Mouse (Mus musculus) CH12.LX (cell line): ENCODE data around the gene Dnajc7. TPM values are rescaled to one million over a fixed set of nuclear protein-coding genes. Genes with fewer than 3 reads are reported as not detected.

Experiments used
- DNase-seq: peaks from one replicate; pipeline ENCODE4 v3.0.0-alpha.2; 2013; ENCODE audit errors: extremely low read depth
- H3K27ac ChIP-seq: 2 replicates; pipeline ENCODE4 v1.5.1; 2012; ENCODE audit warnings: low read depth, mild to moderate bottlenecking, control low read depth, moderate library complexity; ENCODE audit not compliant: insufficient read depth
- H3K27me3 ChIP-seq: replicated peaks from 2 replicates; pipeline ENCODE3; 2012; ENCODE audit warnings: inconsistent platforms
- H3K36me3 ChIP-seq, 2 experiments: replicated peaks in 1 of 2; 2 replicates each; pipeline versions ENCODE3 to v1.6.1; 2012; ENCODE audit warnings: inconsistent platforms in 1 of 2, low read length in 1 of 2, mild to moderate bottlenecking in 1 of 2, mixed read lengths in 1 of 2, moderate library complexity in 1 of 2; ENCODE audit not compliant: control insufficient read depth in 1 of 2, insufficient read depth in 1 of 2
- H3K4me1 ChIP-seq, 2 experiments: 2 replicates each; pipeline ENCODE4 v1.6.1; 2012; ENCODE audit warnings: inconsistent platforms in 1 of 2, moderate library complexity in 1 of 2; ENCODE audit not compliant: insufficient read depth in 2 of 2, control insufficient read depth in 1 of 2
- H3K4me2 ChIP-seq: 2 replicates; pipeline ENCODE4 v1.6.1; 2012; ENCODE audit warnings: low read depth, mild to moderate bottlenecking, control low read depth; ENCODE audit not compliant: poor library complexity, insufficient read depth, severe bottlenecking
- H3K4me3 ChIP-seq, 3 experiments: fragments of 150-350 bp in 1 of 3; sonication (generic) in 1 of 3; replicated peaks in 1 of 3; 2 replicates each; pipeline versions ENCODE3 to v1.5.1; 2011 to 2012; ENCODE audit warnings: low read depth in 2 of 3, low read length in 2 of 3, mild to moderate bottlenecking in 2 of 3, moderate library complexity in 2 of 3, control low read depth in 1 of 3, improper control_type of control experiment in 1 of 3, inconsistent platforms in 1 of 3, mixed read lengths in 1 of 3; ENCODE audit not compliant: poor library complexity in 1 of 3
- H3K79me2 ChIP-seq: replicated peaks from 2 replicates; pipeline ENCODE4 v1.6.1; 2012; ENCODE audit warnings: mild to moderate bottlenecking, moderate library complexity; ENCODE audit not compliant: control insufficient read depth, poor library complexity, insufficient read depth, severe bottlenecking; ENCODE audit errors: extremely low read depth
- H3K9ac ChIP-seq: 2 replicates; pipeline ENCODE4 v1.6.1; 2012; ENCODE audit warnings: low read depth, mild to moderate bottlenecking, control low read depth, moderate library complexity; ENCODE audit not compliant: insufficient read depth
- H3K9me3 ChIP-seq: replicated peaks from 2 replicates; pipeline ENCODE3; 2012; ENCODE audit warnings: low read length, inconsistent platforms, mixed read lengths
- BHLHE40 ChIP-seq: IDR thresholded peaks from 2 replicates; pipeline ENCODE4 v1.6.1; 2011; ENCODE audit warnings: mild to moderate bottlenecking, low read depth, low read length, improper control_type of control experiment
- CTCF ChIP-seq, 2 experiments: IDR thresholded peaks in 1 of 2; conservative IDR thresholded peaks in 1 of 2; 2 replicates each; pipeline ENCODE4 v1.5.1; 2011 to 2012; ENCODE audit warnings: low read depth in 2 of 2, low read length in 2 of 2, improper control_type of control experiment in 1 of 2, inconsistent platforms in 1 of 2, mild to moderate bottlenecking in 1 of 2, moderate library complexity in 1 of 2
- ELF1 ChIP-seq: IDR thresholded peaks from 2 replicates; pipeline ENCODE4 v1.6.1; 2014; ENCODE audit warnings: low read depth, mild to moderate bottlenecking, inconsistent platforms, low read length, improper control_type of control experiment
- EP300 ChIP-seq: IDR thresholded peaks from 2 replicates; pipeline ENCODE4 v1.6.1; 2011; ENCODE audit warnings: low read length, improper control_type of control experiment
- ETS1 ChIP-seq: conservative IDR thresholded peaks from 2 replicates; pipeline ENCODE4 v1.6.1; 2012; ENCODE audit warnings: low read depth, mild to moderate bottlenecking, inconsistent platforms, low read length, improper control_type of control experiment, moderate library complexity
- IRF4 ChIP-seq: IDR thresholded peaks from 2 replicates; pipeline ENCODE4 v1.6.1; 2014; ENCODE audit warnings: low read depth, mild to moderate bottlenecking, inconsistent platforms, low read length, improper control_type of control experiment
- MXI1 ChIP-seq: IDR thresholded peaks from 2 replicates; pipeline ENCODE4 v1.6.1; 2011; ENCODE audit warnings: mild to moderate bottlenecking, low read depth, low read length, improper control_type of control experiment
- MYC ChIP-seq: IDR thresholded peaks from 2 replicates; pipeline ENCODE4 v1.6.1; 2011; ENCODE audit warnings: low read depth, mild to moderate bottlenecking, improper control_type of control experiment, low read length
- NELFE ChIP-seq: IDR thresholded peaks from 2 replicates; pipeline ENCODE4 v1.6.1; 2011; ENCODE audit warnings: low read depth, low read length, improper control_type of control experiment
- NRF1 ChIP-seq: IDR thresholded peaks from 2 replicates; pipeline ENCODE4 v1.6.1; 2014; ENCODE audit warnings: low read depth, mild to moderate bottlenecking, inconsistent platforms, low read length, improper control_type of control experiment, moderate library complexity
- RAD21 ChIP-seq: IDR thresholded peaks from 2 replicates; pipeline ENCODE4 v1.6.1; 2011; ENCODE audit warnings: low read depth, mild to moderate bottlenecking, low read length, improper control_type of control experiment, moderate library complexity
- RCOR1 ChIP-seq: conservative IDR thresholded peaks from 2 replicates; pipeline ENCODE4 v1.6.1; 2012; ENCODE audit warnings: low read depth, mild to moderate bottlenecking, inconsistent platforms, low read length, improper control_type of control experiment
- SMC3 ChIP-seq: IDR thresholded peaks from 2 replicates; pipeline ENCODE4 v1.6.1; 2011; ENCODE audit warnings: low read depth, low read length, improper control_type of control experiment
- TCF12 ChIP-seq: IDR thresholded peaks from 2 replicates; pipeline ENCODE4 v1.6.1; 2014; ENCODE audit warnings: low read depth, mild to moderate bottlenecking, inconsistent platforms, low read length, improper control_type of control experiment
- ZC3H11A ChIP-seq: IDR thresholded peaks from 2 replicates; pipeline ENCODE4 v1.6.1; 2012; ENCODE audit warnings: low read depth, mild to moderate bottlenecking, inconsistent platforms, low read length, improper control_type of control experiment
- ZMIZ1 ChIP-seq: IDR thresholded peaks from 2 replicates; pipeline ENCODE4 v1.6.1; 2012; ENCODE audit warnings: low read depth, mild to moderate bottlenecking, inconsistent platforms, low read length, improper control_type of control experiment
- ZNF384 ChIP-seq: IDR thresholded peaks from 2 replicates; pipeline ENCODE4 v1.6.1; 2012; ENCODE audit warnings: low read depth, low read length, improper control_type of control experiment, inconsistent platforms
- dilution Hi-C: fragments of 300-500 bp; cut with MboI; formaldehyde crosslinking; loops from 2 replicates; pipeline ENCODE4 v1.14.3; 2020; ENCODE audit warnings: low sequenced_read_pairs; ENCODE audit not compliant: extremely low pct_unique_long_range_greater_than_20kb, extremely low pct_ligation_motif_present
- in situ Hi-C: fragments of 300-500 bp; cut with MboI; formaldehyde crosslinking; loops from 3 replicates; pipeline ENCODE4 v1.14.3; 2019; ENCODE audit warnings: low sequenced_read_pairs, low pct_ligation_motif_present, low pct_unique_long_range_greater_than_20kb, mixed read lengths
- polyA plus RNA-seq: library from polyadenylated mRNA; unstranded; fragments of >175 nt; gene quantifications from 2 replicates; pipeline ENCODE4 v1.2.1, GENCODE M21; 2012; ENCODE audit warnings: low read depth; ENCODE audit not compliant: insufficient read length
- total RNA-seq, 2 experiments: library from RNA; depleted of rRNA; stranded (reverse); fragments of 300-350 nt in 1 of 2; fragments of >200 nt in 1 of 2; gene quantifications; 2 replicates each; pipeline ENCODE4 v1.2.3; 2012 to 2014

Gene Dnajc7
- total and polyA plus RNA-seq, 3 experiments: 123 to 455 (median 249) TPM

DNA sequence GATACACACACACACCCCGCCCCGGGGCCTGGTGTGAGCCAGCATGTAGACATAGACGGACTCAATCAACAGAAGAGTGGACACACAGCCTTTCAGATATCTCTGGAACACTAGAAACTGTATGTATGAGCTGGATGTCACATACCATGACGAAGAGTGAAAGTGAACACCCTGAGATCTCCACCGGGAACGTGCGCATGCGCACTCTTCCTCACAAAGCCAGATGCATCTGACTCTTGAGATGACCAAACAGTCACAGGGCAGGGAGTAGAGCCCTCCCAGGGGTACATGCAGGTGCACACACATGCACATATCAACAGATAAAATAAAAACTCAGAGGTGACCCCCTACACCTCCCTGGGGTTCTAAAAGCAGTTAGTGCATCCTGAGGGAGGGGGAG is 28.4 kb upstream of the Dnajc7 start:
- dilution Hi-C loops: no loop called here

DNA sequence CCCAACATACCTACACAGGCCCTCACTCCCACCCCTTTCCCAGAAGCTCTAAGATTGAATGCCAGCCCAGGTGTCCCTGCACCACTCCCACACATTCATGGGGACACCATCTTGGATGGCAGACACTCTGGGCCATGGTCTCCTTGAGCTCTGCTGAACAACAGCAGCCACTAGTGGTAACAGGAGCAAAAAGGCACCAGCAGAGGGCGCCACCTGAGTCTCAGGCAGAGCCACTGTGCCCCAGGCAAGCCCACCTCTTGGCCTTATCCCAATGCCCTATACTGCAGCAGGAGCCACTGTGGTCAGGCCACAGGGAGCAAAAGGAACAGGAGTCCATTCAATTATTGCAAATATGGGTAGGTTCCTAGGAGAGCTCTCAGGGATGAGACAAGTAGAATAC is 26.3 kb upstream of the Dnajc7 start:
- TF ChIP-seq NELFE (peak; percentile 48; the same call in 1 of the 2 replicates), ZC3H11A (peak; percentile 14; the same call in 1 of the 2 replicates), SMC3 (peak; percentile 93), MYC (no peak), TCF12 (no peak), RAD21 (peak; percentile 62), ZNF384 (0 out of 2 replicates have a peak, but pooled peaks have one; percentile 22), CTCF (conservative IDR thresholded peaks at IDR 0.05 in 1 of 2, IDR thresholded peaks at IDR 0.05 in 1 of 2; ENCODE audit: low read depth in 2 of 2, low read length in 2 of 2) (peak; percentile 69 to 99), MXI1 (no peak)
- Histone ChIP-seq H3K9ac (no peak overlapping the region), H3K4me2 (no peak overlapping the region), H3K27ac (no peak overlapping the region), H3K4me1 (peaks cover 6 to 10% of the 10 kb centered on the region in 2 experiments), H3K4me3 (no peak overlapping the region), H3K9me3 (no peaks in the 10 kb centered on the region), H3K36me3 (no peaks in the 10 kb centered on the region), H3K79me2 (no peaks in the 10 kb centered on the region), H3K27me3 (peaks cover 41% of the 10 kb centered on the region)
- in situ Hi-C loops (no loop called here), dilution Hi-C loops (no loop called here)
- peak; percentile 84 for DNase-seq

More for the DNA sequence above, 28.4 kb upstream of the Dnajc7 start:
- Histone ChIP-seq H3K4me2 (peak overlapping the region; percentile 59), H3K4me3 (peak overlapping the region; percentile 12 to 60 (median 43)), H3K27ac (no peak overlapping the region), H3K9me3 (no peaks in the 10 kb centered on the region)
- in situ Hi-C loops: no loop called here
- TF ChIP-seq NRF1: peak; percentile 97
- TF ChIP-seq BHLHE40: peak; percentile 64
- peak; percentile 40; the same call in 1 of the 2 replicates for TF ChIP-seq NELFE
- TF ChIP-seq IRF4: peak; percentile 76
- no peak for TF ChIP-seq ELF1
- no peak for TF ChIP-seq RCOR1
- peak; percentile 51; the same call in 1 of the 2 replicates for TF ChIP-seq TCF12
- 0 out of 2 replicates have a peak, but pooled peaks have one; percentile 10 for TF ChIP-seq ETS1
- TF ChIP-seq EP300: no peak
- no peak for TF ChIP-seq ZMIZ1
- TF ChIP-seq, all 38 proteins: peak for 6
- H3K79me2 ChIP-seq: no peaks in the 10 kb centered on the region
- H3K9ac ChIP-seq: 0 out of 2 replicates have a peak overlapping the region, but pooled peaks have one; percentile 1
- peaks cover 56% of the 10 kb centered on the region for H3K27me3 ChIP-seq
- H3K4me1 ChIP-seq: peaks cover 6 to 10% of the 10 kb centered on the region in 2 experiments
- peak; percentile 58 for DNase-seq
- no peaks in the 10 kb centered on the region for H3K36me3 ChIP-seq
